Mouse (Mus musculus): ENCODE results near the gene Rtl5.
"Not testable (repeated sequence)": the region's sequence is repeated elsewhere in the genome, so short reads cannot be mapped to it uniquely, and the experiment has no call there.

Gene Rtl5

DNA sequence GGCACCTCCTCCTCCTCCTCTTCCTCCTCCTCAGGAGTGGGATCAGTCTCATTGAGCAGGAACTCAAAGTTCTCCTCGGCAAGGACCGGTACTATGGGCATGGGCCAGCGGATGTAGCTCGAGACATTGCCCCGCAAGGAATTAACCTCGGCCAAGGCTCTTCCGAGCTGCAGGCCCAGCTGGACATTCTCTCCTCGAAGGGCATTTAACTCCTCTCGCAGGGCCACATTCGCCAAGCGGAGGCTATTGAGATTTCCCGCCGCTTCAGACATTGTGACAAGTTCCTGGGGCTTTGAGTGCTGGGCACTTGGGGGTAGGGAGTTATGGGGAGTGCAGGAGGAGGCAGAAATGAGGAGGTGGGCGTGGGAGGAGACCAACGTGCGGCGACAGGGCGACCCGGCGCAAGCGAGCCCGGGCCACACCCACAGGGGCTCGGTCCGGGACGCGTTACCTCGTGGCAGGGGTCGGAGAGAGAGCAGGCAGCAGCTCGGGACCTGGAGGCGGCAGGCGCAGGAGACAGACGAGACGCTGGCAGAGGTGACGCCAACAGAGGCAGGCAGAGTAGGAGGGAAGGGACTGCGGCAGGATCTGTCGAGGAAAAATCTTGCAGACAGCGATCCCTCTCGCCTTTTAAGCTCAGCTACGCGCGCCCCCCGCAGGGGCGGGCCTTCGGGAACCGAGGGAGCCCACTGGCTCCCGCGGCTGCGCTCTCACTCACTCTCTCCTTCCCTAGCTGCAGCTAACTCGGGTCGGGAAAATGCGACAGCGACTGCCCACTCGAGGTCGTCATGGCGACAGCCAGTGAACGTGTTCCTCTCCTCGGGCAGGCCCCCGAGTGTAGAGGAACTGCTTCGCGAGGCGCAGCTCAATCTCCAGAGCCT is at the start of gene Rtl5:
TSS of gene Rtl5 (minus strand) at position 714 of the 881 bp plus-strand sequence.
- peak; percentile 38 to 63 for DNase-seq (ENCODE audit: low spot score in 2 of 2)

DNA sequence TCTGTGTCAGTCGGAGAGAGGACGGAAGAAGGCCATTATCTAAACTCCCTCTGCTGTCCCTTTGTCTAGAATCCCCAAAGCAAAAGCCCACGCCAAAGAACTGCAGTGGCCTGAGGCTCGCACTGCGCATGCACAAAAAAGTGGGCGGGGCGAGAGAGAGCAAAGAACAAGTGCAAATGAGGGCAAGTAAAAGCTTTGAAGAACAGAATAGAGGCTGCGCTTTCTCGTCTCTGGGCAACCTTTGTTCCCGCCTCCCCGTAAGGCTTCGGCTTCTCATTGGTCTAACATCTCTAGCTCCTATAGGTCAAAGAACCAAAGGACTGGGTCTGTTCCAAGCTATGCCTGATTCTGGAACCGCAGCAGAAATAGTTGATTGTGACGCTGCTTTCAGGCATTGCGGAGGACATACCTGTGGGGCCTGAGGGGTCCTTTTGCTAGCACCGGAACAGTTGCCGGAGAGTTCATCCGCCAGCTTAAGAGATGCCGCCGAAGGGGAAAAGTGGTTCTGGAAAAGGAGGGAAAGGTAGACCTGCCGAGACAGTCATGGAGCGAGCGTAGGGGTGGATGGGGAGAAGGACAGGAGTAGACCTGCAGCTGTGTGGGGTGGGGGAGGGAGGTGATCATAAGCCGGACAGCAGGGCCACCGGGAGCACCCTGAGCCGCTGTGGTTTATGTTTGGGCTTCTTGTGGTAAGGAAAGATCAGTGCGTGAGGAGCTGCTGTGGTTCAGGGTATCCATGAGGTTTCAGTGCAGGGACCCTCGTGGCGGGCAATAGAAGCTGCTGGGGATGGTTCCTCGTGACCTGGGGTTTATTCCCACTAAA is 48.1 kb upstream of the Rtl5 start, which contains the start of gene Pin4:
TSS of gene Pin4 (plus strand) at position 406 of the 823 bp plus-strand sequence.
- DNase-seq (ENCODE audit: low spot score in 2 of 2) = peak; percentile 74 to 76

DNA sequence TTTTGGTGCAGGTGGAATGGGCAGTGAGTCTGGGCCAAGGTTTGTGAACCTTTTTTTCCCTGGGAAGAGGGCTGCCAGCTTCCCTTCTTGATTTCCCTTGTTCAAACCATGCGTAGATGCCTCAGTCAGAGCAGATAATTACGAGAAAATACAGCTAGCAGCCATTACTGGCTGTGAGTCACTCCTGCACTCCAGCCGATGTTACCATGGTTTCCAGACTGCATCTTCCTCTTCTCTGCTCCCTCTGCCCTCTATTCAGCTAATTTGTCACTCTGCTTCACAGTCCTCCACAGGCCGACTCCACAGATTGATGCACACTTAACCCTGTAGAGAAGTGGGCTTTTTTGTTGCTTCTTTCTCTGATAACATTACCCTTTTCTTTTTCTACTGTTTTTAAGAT is 44.6 kb upstream of the Rtl5 start:
- DNase-seq (ENCODE audit: low spot score in 2 of 2) = peak in 1 of 2 experiments; percentile 8

DNA sequence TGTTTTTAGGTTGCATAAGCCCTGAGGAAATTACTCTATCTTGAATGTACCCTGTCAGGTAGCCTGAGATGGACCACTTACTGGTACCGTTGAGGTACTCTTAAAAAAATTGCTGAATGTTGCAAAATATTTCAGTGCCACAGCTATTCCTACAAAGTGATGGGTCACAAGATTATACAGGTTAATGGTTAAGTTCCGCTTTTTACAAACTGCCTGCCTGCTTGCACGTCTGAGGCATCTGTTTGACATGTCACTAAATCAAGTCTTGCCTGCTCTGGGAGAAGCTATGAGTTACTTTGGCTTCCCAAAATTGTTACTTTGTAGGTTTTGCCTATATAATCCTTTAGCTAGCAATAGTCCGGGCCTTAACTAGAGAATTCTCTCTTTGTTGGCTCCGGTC is 38.2 kb upstream of the Rtl5 start:
- DNase-seq (ENCODE audit: low spot score in 2 of 2) = not testable (repeated sequence)

DNA sequence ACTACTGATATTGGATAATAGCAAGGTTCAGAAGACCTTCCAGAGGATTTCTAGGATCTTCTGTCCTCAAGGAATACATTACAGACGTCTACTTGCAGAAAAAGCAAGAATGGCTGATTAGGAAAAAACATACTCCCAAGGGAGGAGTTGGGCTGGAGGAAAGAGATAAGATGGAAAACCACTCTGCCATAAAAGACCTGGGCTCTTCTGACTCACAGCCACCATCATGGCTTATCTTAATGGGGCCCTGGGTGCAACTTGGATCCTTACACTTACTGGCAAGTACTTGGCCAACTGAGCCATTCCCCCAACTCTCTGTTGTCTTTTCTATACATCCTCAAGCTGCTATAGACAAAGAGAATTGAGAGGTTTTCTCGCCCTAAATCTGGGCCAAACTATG is 32.7 kb upstream of the Rtl5 start:
- DNase-seq (ENCODE audit: low spot score in 2 of 2) = not testable (repeated sequence)

DNA sequence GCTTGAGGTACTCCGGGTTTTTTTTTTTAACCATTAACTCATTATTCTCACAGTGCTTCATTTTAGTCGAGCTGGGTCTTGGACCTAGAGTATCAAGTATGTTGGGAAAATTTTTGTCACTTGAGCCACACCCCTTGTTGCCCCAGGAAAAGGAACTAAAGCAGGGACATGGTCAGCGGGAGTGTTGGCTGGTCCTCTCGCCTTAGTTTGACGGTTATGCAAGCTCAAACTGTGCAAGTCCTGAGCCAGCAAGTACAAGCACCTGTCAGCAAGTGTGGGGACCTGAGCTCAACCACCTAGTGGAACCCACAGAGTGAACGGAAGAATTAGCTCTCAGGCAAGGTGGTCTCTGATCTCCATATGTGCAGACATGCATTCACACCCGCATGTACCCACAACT is 30.8 kb upstream of the Rtl5 start:
- DNase-seq (ENCODE audit: low spot score in 2 of 2) = no peak

DNA sequence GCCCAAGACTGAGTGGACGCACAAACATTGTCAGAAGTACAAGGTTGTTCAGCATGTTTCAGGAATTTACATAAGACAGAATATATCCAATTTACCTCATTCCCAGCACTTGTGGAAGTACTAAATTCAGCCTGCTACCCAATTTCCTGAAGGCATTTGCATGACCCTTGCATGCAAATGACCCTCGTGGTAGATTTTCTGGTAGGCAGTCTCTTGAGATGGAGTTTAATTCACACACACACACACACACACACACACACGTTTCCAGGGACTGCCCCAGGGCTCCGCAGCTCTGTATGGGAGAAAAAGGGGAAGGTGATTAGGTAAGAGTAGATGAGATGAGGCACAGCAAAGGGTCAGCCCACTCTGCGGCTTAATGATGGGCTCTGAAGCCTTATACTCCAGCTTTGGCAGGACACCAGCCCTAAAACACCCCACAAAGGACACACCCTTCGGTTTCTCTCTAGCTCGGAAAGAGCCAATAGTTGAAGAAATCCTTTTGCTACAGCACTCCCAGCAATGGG is 23.3 kb upstream of the Rtl5 start:
- DNase-seq (ENCODE audit: low spot score in 2 of 2) = no peak

DNA sequence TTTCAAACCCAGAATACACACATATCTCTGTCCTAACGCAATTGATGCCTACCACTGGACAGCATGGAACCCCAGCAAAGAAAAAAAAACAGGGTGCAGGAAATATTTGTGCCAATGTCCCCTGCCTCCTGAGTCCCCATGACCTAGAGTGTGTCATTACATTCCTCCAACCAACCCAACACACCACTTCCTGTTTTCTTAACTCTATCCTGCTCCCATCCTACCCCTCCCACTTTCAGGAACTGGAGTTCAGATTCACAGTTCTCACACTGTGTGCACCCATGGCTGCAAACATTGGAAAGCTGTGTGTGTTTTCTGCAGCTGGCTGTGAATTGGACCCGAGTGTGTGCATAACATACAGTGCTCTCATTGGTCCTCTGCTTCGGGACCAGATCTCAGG is 19.5 kb upstream of the Rtl5 start:
- DNase-seq (ENCODE audit: low spot score in 2 of 2) = no peak

DNA sequence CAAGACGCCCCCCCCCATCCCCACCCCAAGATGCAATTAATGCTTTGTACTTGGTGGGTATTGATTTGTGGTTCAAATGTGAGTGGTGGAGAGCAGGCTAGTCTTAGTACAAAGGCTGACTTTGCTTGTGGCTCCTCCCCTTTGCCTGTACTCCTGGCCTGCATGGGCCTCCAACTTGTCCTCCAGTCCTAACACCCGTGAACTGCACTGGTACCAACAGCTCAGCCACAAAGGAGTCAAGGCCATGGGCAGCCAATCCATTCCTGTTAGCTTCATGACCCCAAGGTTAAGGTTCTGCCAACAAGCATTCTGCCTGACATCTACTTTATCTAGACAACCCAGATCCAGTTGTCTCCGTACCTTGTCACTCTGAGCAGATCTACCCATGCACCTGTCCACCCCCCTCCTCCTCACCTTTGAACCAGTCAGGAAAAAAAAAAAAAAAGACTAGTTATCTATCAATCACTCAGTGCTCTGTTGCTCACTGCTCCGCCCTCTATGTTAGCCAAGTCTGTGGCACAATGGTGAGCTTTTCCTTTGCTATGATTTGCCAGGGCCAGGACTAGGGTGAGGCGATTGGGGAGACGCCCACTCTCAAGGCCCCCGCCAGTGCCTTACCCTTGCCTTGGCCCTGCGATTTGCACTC is 14.8 kb upstream of the Rtl5 start:
- no peak for DNase-seq (ENCODE audit: low spot score in 2 of 2)

DNA sequence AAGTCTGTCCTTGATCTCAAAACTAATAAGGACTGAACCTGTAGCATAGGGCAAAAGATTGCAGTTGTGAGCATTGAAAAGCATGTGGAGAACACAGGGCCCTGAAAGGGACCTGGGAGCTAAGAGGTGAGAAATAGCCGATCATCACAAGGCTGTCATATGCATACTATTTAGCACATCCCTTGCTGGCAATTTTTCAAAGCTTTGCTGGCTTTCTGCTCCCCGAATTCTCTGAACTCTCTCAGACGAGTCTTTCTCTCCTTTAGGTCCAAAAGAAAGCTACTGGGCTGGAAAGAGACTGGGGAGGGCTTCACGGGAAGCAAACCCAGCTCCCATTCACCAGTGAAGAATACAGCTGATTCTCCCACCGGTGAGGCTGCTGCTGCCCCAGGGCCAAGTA is 11.2 kb upstream of the Rtl5 start:
- DNase-seq (ENCODE audit: low spot score in 2 of 2) = no peak

DNA sequence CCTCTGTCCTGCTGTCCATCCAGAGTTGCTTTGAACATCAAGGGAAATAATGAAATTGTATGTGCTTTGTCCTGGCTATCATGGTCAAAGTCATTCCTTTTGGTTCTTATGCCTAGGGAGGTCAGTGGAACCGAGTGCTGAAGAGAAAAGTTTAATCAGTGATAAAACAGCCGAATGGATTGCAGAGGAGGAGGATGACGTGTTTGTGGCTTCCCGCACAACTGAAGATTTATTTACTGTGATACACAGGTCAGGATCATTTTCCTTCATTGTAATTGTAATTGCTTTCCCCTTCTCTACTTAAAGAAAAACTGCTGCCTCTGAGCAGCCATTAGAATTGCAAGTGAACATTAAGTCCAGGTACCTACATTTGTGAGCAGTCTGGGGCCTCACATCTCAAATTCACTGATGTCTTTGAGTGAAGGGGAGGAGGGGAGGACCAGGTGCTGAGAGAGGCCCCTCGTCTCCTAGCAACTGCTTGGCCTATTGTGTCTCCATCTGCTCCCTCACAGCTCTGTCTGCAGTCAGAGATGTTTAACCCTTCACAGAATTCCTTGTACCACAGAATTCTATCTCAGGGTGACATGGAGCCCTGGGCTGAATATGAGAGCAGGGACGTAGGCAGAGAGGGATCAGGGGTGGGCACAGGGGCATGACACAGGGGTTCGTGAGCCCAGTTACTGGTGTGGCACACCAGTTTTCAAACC is 10.6 kb upstream of the Rtl5 start:
- no peak for DNase-seq (ENCODE audit: low spot score in 2 of 2)

DNA sequence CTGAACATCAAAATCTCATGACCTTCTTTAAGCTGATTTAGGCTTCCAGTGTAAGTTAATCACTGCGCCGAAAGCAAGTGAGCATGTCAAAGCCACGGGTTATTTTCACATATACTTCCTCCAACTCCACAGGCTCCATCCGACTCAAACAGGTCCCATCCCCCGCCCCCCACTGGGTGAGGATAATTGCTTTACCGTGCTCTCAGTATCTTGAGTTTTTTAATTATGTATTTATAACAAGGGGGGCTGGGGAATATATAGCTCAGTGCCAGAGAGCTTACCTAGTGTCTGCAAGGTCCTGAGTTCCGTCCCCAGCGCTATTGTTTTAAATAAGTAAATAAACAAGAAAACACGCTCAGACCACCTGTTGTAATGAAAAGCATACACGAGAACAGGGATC is 10.0 kb upstream of the Rtl5 start:
- DNase-seq (ENCODE audit: low spot score in 2 of 2) = no peak

DNA sequence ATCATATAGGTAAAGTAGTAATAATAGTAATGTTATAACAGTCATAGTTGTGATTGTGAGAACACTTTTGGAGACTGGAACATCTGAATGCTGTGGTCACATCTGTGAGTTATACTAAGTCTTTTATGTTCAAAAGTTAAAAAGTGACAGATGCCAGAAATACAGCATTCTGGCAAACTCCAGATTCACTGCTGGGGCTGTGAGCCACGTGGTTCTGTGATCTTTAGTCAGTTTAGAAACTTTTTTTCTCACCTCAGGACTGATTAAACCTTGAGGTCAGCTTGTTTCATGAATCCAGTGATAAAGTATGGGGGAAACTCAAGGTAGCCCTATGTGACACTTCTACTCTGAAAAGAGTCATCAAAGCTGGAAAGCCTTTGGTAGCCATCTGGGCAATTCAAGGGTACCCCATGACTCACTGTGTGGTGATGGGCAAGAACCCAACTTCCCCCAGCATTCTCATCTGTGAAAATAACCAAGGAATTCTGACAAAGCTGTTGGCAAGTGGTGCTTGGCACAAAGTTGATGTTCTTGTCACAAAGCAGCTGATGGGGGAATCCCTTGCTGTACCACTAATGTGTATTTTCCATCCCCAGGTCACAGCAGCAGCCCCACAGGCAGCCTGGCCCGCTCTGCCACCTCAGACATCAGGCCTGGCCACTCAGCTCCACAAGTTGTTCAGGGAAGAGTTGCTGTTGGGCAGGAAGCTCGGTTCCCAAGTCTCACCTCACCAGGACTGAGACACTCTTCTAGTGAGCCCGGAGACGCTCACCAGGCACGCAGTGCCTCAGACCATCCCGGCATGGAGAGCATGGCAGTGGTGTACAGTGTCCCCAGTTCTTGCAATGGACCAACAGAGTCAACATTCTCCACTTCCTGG is 6.0 kb upstream of the Rtl5 start:
- no peak for DNase-seq (ENCODE audit: low spot score in 2 of 2)

DNA sequence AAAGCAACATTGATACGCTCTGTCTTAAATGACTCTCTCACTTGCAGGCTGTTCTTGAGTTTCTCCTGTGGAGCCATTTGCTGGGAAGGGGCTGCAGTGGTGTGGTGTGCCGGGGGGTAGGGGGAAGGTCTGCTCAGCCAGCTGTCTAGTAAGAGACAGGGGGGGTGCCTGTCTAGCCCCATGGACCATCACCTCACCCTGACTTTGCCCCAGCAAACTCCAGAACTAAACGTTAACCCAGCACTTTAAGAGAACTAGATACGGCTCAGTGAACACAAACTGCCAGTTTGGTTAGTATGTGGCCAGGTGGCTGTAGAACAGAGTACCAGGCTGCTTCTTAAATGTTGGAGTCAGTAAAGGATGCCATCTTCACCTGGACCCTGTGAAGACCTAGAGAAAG is 4.1 kb upstream of the Rtl5 start:
- DNase-seq (ENCODE audit: low spot score in 2 of 2) = no peak

DNA sequence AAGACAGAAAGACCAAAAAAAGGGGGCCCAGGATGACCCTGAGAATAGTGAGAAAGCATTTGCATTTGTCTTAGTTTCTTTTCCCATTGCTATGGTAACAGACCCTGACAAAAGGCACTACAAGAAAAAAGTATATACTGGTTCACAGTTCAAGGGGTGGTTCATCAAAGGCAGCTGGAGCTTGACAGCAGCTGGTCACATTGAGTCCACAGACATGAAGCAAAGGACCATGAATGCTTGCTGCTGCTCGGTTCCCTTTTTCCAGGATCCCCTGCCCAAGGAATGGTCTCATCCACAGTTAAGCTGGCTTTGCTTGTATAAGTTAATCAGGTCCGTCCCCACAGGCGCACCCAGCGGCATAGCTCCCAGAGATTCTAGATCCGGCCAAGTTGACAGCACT is 3.3 kb upstream of the Rtl5 start:
- DNase-seq (ENCODE audit: low spot score in 2 of 2) = no peak

DNA sequence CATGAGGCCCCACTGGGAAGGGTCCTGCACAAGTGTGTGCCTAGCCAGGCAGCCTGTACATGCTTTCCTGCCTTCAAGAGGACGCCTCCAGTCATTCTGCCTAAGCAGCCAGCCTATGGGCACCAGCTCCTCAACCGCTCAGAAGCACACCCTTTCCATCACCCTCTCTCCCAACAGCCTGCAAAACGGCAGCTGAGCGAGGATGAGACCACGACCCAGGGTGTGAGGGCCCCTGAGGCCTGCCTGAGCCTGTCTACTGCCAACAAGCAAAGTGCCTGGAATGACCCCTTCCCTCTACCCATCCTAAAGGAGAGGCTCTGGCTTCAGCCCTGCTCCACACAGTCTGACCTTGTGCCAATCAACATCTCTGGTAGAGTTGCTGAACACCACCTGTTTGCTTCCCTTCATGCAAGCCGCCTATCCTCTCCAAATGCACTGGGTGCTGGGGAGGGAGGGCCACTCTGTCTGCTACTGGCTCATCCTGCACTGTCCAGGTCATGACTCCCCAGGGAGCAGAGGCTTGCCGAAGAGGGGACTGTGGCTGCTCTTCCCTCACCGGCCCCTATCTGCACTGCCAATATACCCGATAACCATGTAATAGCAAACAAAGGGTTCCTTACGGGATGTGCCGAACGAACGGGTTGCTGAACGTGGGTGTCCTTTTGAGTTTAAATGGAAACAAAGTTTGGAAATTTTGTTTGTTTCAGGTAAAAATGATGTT is 2.7 kb upstream of the Rtl5 start:
- no peak for DNase-seq (ENCODE audit: low spot score in 2 of 2)

DNA sequence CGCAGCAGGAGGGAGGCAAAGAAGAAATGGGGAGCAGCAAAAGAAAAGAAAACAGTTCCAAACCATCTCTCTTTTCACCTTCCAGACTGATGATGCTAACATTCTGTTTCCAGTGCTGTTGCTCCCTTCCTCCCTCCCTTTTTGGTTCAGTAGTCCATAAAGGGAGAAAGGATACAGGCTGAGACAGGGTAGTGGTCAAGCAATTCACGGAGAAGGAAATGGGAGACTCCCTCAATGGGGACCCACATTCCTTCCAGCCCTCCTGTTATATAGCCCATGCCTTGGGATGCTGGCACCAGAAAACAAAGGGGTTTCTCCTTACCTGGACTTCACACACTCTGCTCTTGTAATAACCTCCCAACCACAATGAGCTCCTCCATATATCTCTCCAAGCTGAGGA is 413 bp upstream of the Rtl5 start:
- no peak for DNase-seq (ENCODE audit: low spot score in 2 of 2)

DNA sequence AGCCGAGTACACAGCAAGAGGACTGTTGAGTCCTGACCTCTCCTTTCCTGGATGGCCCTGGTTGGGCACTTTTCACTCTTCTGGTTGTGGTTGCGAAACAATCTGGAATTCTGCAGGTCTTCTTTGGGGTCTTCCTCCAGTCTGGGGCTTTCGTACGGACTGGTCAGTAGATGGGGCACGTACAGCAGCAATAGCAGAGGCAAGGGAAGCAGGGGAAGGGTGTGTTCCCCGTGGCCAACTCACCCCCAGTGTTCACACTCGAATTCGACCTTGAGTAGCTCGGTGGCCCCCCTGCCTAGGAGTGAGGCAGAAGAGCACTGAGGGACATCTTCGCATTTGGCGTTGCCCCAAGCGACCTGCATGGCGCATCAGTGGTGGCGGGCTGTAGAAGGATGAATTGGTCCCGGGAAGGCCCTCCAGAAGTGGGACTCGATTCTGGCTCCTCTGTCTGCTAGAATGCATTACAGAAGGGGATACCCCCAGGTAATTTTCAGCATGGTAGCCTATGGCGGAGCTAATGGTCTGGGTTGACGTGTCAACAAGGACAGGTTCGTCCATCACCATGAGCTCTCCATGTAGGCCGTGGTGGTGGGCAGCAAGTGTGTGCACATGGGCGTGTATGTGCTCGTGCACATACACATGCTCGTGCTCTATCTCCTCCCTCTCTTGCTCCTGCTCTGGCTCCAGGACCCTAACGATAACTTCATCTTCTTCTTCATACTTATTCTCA is 2.1 kb downstream of the Rtl5 start:
- no peak for DNase-seq (ENCODE audit: low spot score in 2 of 2)

DNA sequence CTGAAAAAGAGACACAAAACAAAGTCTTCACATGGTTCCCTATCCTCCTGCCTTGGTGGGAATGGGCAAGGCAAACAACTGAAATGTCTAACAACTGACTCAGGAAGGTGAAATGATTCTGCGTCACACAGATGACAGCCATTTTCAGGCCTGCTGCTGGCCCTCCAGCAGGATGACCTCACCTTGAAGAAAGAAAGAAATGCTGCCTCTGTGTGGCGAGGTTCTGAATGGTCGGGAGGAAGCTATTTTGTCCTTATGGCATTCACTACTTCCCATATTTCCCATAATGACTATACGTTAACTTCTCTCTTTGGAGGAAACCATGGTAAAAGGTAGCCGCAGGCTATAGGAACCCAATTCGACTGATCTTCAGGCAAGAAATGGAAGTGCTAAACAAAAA is 4.0 kb downstream of the Rtl5 start:
- no peak for DNase-seq (ENCODE audit: low spot score in 2 of 2)
